Mouse (Mus musculus) liver, embryonic 14.5 days (tissue): ENCODE measurements at regions not wholly inside any gene's neighbourhood (a gene's known extent, or its start where the extent isn't known, plus 50 kb on each side); places are given as distances from the start of the nearest gene placed in this dataset.

Experiments
- CTCF ChIP-seq: IDR thresholded peaks from 2 replicates; pipeline ENCODE4 v1.5.1; 2016; ENCODE audit warnings: antibody characterized with exemption, low read depth, control low read depth
- EP300 ChIP-seq: IDR thresholded peaks from 2 replicates; pipeline ENCODE4 v1.6.1; 2016; ENCODE audit warnings: antibody characterized with exemption, low read depth

DNA sequence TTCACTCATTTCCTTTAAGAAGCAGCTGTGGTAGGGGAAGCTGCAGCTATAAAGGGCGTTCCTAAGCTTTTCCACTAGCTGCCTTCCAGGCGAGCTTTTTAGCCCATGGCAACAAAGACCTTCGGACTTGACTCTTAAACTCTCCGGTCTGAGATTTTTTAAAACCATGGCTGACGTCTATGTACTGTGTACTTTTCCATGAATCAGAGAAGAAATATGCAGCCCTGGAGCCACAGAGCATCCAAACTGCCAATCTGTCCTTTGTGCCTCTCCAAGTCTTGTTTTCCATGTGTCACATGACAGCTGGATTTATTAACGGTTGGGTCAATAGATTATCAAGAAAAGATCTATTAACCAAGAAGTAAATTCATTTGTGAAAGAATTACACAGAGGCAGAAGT lies 78.9 kb upstream of the Gm9887 start:
- TF ChIP-seq EP300, result no peak
- TF ChIP-seq CTCF, result no peak
